Mouse (Mus musculus) thymus, adult 2 months (tissue): ENCODE data around the gene Gpr162.

ENCODE experiments used
- CTCF ChIP-seq: fragments of 200-500 bp; IDR thresholded peaks from 2 replicates; pipeline ENCODE4 v1.5.1; 2012; ENCODE audit warnings: mild to moderate bottlenecking, control low read depth, low read length, moderate library complexity, borderline replicate concordance; ENCODE audit not compliant: control insufficient read depth, poor library complexity, insufficient read depth; ENCODE audit errors: extremely low read depth
- POLR2A ChIP-seq: fragments of 200-500 bp; IDR thresholded peaks from 2 replicates; pipeline ENCODE4 v1.6.1; 2012; ENCODE audit warnings: mild to moderate bottlenecking, low read length, control low read depth, moderate library complexity; ENCODE audit not compliant: control insufficient read depth, poor library complexity, insufficient read depth; ENCODE audit errors: extremely low read depth

DNA sequence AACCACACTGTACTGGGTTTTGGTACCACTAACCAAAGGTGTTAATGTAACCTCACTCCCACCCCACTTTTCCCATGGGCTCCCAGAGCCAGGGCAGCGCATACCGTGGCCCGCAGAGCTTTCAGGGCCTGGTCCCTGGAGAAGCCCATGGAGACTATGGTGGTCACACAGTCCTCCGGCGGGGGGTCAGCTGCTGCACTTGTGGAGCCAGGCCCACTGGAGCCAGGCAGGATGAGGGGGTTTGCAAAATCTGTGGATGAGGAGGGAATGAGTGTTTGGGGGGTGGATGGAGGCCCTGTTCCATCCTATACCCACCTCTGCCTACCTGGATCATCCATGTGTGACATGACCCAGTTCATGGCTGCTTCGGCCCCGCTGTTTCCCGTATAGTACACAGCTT lies 46.2 kb downstream of the Gpr162 start:
- TF ChIP-seq CTCF (no peak), POLR2A (no peak)
